Mouse (Mus musculus) lung, postnatal 0 days (tissue): Measurements from ENCODE around the gene Gtpbp1.

ENCODE experiments used
- CTCF ChIP-seq: IDR thresholded peaks from 2 replicates; pipeline ENCODE4 v1.5.1; 2016; ENCODE audit warnings: antibody characterized with exemption, mild to moderate bottlenecking
- EP300 ChIP-seq: IDR thresholded peaks from 2 replicates; pipeline ENCODE4 v1.6.1; 2016; ENCODE audit warnings: antibody characterized with exemption, mild to moderate bottlenecking, control low read depth

DNA sequence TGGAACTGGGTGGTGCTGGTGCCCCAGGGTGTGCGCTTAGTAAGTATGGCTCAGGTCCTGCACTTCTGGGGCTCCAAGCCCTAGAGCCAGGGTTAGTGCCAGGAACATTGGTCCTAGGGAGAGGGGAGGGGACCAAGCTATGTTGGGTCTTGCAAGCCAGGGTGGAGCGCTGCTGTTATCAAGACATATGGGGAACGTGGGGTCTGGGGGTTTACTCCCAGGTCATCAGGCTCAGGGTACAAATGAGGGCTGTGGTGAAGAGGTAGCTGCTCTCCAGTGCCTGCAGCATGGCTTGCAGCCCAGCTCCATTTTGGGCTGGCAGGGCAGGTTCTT, 62.7 kb downstream of the Gtpbp1 start:
- no peak for TF ChIP-seq CTCF
- no peak for TF ChIP-seq EP300
